Mouse (Mus musculus): ENCODE measurements at regions not wholly inside any gene's neighbourhood (a gene's known extent, or its start where the extent isn't known, plus 50 kb on each side); places are given as distances from the start of the nearest gene placed in this dataset.
"Not testable (repeated sequence)": the region's sequence is repeated elsewhere in the genome, so short reads cannot be mapped to it uniquely, and the experiment has no call there.

- intact Hi-C loops (cut with DNase I) = no loop called here
- no peak for DNase-seq (ENCODE audit: extremely low spot score in 1 of 2, low spot score in 2 of 2)
These were observed 311.3 kb downstream of the Gm11232 start for GRCm38 (mm10) chr4:71446461-71446860.

DNA sequence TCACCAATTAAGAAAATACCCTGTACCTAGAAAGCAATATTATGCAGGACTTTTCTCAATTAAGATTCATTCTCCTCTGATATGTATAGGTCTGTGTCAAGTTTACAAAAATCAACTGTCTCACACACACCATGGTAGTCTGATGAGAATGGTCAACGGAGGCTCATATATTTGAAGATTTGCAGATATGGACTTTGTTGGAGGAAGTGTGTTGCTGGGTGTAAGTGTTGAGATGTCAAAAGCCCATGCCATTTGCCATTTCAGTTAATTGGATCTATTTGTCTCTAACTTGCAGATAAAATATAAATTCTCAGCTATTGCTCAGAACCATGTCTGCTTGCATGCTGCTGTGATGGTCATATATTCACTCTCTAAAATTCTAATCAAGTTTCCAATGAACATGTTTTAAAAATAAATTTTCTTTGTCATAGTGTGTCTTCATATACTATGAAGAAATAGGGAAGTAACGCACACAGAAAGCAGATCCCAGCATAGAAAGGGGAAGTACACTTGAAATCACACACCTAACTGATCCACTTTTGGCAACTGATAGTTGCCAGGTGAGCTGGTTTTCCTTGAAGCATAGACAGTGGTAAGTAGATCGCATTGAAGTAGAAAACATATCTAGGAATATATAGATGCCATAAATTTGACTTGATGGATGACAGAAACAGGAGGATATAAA lies 326.4 kb downstream of the Gm11232 start:
- intact Hi-C loops (cut with DNase I) = no loop called here

DNA sequence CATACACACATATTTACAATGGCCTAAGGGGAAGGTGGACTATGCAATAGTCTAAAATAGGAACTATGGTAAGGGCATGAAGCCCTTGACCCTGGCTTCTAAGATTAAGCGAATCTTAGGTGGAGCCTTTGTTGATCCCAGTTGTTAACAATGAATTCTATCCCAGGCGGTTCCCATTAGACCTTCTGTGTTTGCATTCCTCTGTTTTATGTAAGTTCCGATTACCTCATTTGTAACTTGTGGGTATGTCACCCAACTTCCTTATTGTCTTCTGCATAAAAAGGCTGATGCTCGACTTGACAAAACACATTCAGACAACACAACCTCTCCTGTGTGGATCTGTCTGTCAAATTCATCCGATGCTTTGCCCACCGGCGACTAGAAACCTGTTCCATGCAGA lies 335.6 kb downstream of the Gm11232 start:
- intact Hi-C loops (cut with DNase I); DNase-seq (ENCODE audit: extremely low spot score in 1 of 2, low spot score in 2 of 2): not testable (repeated sequence)

More for the DNA sequence above, 326.4 kb downstream of the Gm11232 start:
- no peak for DNase-seq (ENCODE audit: extremely low spot score in 1 of 2, low spot score in 2 of 2)

- intact Hi-C loops (cut with DNase I) = no loop called here
These were observed 347.9 kb downstream of the Gm11232 start for GRCm38 (mm10) chr4:71409867-71410266.

GRCm38 (mm10) chr4:71390444-71390843 lies 367.3 kb downstream of the Gm11232 start:
- DNase-seq (ENCODE audit: extremely low spot score in 1 of 2, low spot score in 2 of 2) = no peak
- intact Hi-C loops (cut with DNase I) = no loop called here

More at GRCm38 (mm10) chr4:71409867-71410266, 347.9 kb downstream of the Gm11232 start:
- DNase-seq (ENCODE audit: extremely low spot score in 1 of 2, low spot score in 2 of 2) = no peak

- intact Hi-C loops (cut with DNase I) = no loop called here
- no peak for DNase-seq (ENCODE audit: extremely low spot score in 1 of 2, low spot score in 2 of 2)
These were observed 388.5 kb downstream of the Gm11232 start for GRCm38 (mm10) chr4:71369276-71369675.

GRCm38 (mm10) chr4:71363761-71364160 lies 394.0 kb downstream of the Gm11232 start:
- intact Hi-C loops (cut with DNase I) = no loop called here
- no peak for DNase-seq (ENCODE audit: extremely low spot score in 1 of 2, low spot score in 2 of 2)

DNA sequence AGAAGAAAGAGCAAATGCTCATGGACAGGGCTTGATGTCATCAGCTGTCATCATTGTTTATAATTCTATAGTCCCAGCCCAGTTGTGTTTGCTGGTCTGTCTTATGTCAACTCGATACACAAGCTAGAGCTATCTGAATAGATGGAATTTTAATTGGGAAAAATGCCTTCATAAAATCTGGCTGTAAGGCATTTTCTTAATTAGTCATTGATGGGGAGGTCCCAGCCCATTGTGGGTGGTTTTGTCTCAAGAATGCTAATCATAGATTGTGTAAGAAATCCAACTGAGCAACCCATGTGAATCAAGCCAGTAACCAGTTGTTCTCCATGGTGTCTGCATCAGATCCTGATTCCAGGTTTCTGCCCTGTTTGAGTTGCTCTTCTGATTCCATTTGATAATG lies 400.1 kb downstream of the Gm11232 start:
- DNase-seq (ENCODE audit: extremely low spot score in 1 of 2, low spot score in 2 of 2) = no peak
- intact Hi-C loops (cut with DNase I) = no loop called here

GRCm38 (mm10) chr4:71356714-71357113 lies 401.1 kb downstream of the Gm11232 start:
- DNase-seq (ENCODE audit: extremely low spot score in 1 of 2, low spot score in 2 of 2) = no peak
- intact Hi-C loops (cut with DNase I) = no loop called here

DNA sequence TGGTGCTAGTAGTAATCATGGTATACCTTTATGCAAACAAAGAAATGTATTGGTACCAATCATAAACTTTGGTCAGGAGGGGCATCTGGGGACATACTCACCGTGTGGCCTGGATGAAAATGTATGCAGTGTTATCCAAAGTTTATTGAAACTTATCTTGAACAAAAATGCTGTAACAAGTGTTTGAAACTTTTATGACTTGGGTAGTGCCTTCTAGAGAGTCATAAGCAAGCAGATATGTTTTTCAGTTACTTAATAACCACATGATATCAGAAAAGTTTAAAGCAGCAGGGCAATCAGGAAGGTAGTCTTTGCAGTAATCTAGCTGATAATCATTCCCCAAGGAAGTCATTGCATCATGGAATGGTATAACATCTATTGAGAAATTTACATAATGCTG lies 401.5 kb downstream of the Gm11232 start:
- no peak for DNase-seq (ENCODE audit: extremely low spot score in 1 of 2, low spot score in 2 of 2)
- intact Hi-C loops (cut with DNase I) = no loop called here

DNA sequence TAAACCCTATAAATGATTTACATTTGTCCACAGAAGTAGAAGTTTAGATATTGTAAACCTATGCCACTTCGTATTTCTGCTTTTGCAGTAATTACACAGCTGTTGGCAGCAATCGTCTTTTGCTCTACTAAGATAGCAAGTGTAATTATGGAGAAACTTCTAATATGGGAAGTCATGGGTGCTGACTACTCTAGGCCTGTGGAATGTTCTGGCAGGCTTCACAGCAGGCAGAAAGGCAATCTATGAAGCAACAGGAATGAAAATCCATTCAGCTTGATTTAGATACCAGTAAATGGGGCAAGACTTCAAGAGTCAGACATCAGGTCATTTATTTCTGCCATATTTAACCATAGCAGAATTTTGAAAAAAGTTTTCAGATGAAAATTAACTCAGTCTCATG lies 405.9 kb downstream of the Gm11232 start:
- no peak for DNase-seq (ENCODE audit: extremely low spot score in 1 of 2, low spot score in 2 of 2)
- intact Hi-C loops (cut with DNase I) = no loop called here

GRCm38 (mm10) chr4:71343068-71343467 lies 414.7 kb downstream of the Gm11232 start:
- DNase-seq (ENCODE audit: extremely low spot score in 1 of 2, low spot score in 2 of 2) = no peak
- intact Hi-C loops (cut with DNase I) = no loop called here

- intact Hi-C loops (cut with DNase I) = no loop called here
- no peak for DNase-seq (ENCODE audit: extremely low spot score in 1 of 2, low spot score in 2 of 2)
These were observed 419.2 kb downstream of the Gm11232 start for GRCm38 (mm10) chr4:71338582-71338981.

DNA sequence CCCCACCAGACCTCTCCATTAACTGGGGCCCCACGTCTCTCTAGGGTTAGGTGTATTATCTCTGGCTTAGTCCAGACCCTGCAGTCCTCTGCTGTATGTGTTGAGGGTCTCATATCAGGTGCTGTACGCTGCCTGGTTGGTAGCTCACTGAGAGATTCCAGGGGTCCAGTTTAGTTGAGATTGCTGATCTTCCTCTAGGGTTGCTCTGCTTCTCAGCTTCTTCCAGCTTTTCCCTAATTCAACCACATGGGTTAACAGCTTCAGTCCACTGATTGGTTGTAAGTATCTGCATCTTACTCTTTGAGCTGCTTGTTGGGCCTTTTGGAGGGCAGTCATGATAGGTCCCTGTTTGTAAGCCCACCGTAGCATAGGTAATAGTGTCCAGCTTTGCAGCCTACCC lies 425.1 kb downstream of the Gm11232 start:
- no peak for DNase-seq (ENCODE audit: extremely low spot score in 1 of 2, low spot score in 2 of 2)
- intact Hi-C loops (cut with DNase I) = no loop called here

GRCm38 (mm10) chr4:71332018-71332417 lies 425.7 kb downstream of the Gm11232 start:
- DNase-seq (ENCODE audit: extremely low spot score in 1 of 2, low spot score in 2 of 2) = peak in 1 of 2 experiments; percentile 18
- intact Hi-C loops (cut with DNase I) = no loop called here

GRCm38 (mm10) chr4:71316605-71317004 lies 441.2 kb downstream of the Gm11232 start:
- intact Hi-C loops (cut with DNase I) = no loop called here
- DNase-seq (ENCODE audit: extremely low spot score in 1 of 2, low spot score in 2 of 2) = no peak

GRCm38 (mm10) chr4:71307176-71307612 lies 450.6 kb downstream of the Gm11232 start:
- intact Hi-C loops (cut with DNase I) = no loop called here
- no peak for DNase-seq (ENCODE audit: extremely low spot score in 1 of 2, low spot score in 2 of 2)

GRCm38 (mm10) chr4:71306690-71307089 lies 451.1 kb downstream of the Gm11232 start:
- intact Hi-C loops (cut with DNase I) = no loop called here
- no peak for DNase-seq (ENCODE audit: extremely low spot score in 1 of 2, low spot score in 2 of 2)

DNA sequence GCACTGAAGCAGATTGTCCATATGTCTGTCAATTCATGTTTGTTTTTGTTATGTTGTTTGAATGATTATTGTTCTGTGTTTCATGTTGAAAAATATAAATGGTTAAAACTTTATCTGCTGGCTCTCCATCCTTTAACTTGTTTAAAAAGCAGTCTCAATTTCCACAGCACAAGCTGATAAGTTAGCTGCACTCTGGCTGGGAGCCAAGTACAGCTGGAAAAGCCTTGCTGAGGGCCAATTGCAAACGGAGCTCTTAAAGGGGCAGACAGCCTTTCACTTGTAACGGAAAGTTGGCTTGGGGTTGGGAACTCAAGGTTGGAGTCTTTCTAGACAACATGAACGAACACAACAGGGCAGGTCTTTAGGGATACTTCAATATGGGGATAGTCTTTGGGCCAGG lies 462.0 kb downstream of the Gm11232 start:
- DNase-seq (ENCODE audit: extremely low spot score in 1 of 2, low spot score in 2 of 2); intact Hi-C loops (cut with DNase I): not testable (repeated sequence)

GRCm38 (mm10) chr4:71291741-71292149 lies 466.0 kb downstream of the Gm11232 start:
- peak in 1 of 2 experiments; percentile 2 for DNase-seq (ENCODE audit: extremely low spot score in 1 of 2, low spot score in 2 of 2)
- intact Hi-C loops (cut with DNase I) = no loop called here

All from left cerebral cortex, postnatal 10 days (tissue).